In genomic region chr10:7840353-7840733, GRCm38 (mm10) we compare ENCODE assay signal across 9 mouse cellular contexts.
"Had no signal": no experiment of that assay in that cellular context is flagged by ENCODE, and none has a peak within 500 bp of the region (broad histone marks: within the 10 kb centered on the region; RNA-seq: fewer than 3 reads in every experiment).

No protein-coding gene starts in this region.

- H3K4me1 ChIP-seq: neural tube, embryonic 13.5 days; stomach, embryonic 15.5 days had no signal

- H3K9ac ChIP-seq: neural tube, embryonic 13.5 days; neural tube, embryonic 15.5 days; stomach, embryonic 15.5 days had no signal

- H3K4me3 ChIP-seq: neural tube, embryonic 13.5 days; neural tube, embryonic 15.5 days; stomach, embryonic 15.5 days had no signal

- H3K9me3 ChIP-seq: neural tube, embryonic 13.5 days; neural tube, embryonic 15.5 days; stomach, embryonic 15.5 days had no signal

- H3K27me3 ChIP-seq: neural tube, embryonic 13.5 days; neural tube, embryonic 15.5 days; stomach, embryonic 15.5 days had no signal

- H3K27ac ChIP-seq: neural tube, embryonic 13.5 days; neural tube, embryonic 15.5 days; stomach, embryonic 15.5 days; stomach, postnatal 0 days had no signal

- DNase-seq: retina, postnatal 1 day; right cerebral cortex, adult 18-20 months; right cerebral cortex, postnatal 14 days; right cerebral cortex, postnatal 25 days; right cerebral cortex, postnatal 4 days had no signal

- H3K36me3 ChIP-seq: neural tube, embryonic 13.5 days; neural tube, embryonic 15.5 days; stomach, embryonic 15.5 days had no signal

- H3K4me2 ChIP-seq: neural tube, embryonic 13.5 days; neural tube, embryonic 15.5 days; stomach, embryonic 15.5 days had no signal
